Mouse (Mus musculus): ENCODE measurements around the gene Sptbn4. TPM values are rescaled to one million over a fixed set of nuclear protein-coding genes. Genes with fewer than 3 reads are reported as not detected.

Sptbn4 gene
- polyA plus RNA-seq, 1 experiment, result 0.20 TPM

GRCm38 (mm10) chr7:27308821-27309549 is 138.5 kb downstream of the Sptbn4 start:
- H3K4me1 ChIP-seq (ENCODE audit: control insufficient read depth, insufficient read depth, insufficient read length, low read length), result peaks cover 7% of the 10 kb centered on the region
- H3K4me3 ChIP-seq (ENCODE audit: insufficient read depth, low read depth, low read length), result no peak overlapping the region
- H3K27ac ChIP-seq (replicated peaks; ENCODE audit: low read depth, low read length), result peak overlapping the region; percentile 58; the same call in 1 of the 2 replicates

DNA sequence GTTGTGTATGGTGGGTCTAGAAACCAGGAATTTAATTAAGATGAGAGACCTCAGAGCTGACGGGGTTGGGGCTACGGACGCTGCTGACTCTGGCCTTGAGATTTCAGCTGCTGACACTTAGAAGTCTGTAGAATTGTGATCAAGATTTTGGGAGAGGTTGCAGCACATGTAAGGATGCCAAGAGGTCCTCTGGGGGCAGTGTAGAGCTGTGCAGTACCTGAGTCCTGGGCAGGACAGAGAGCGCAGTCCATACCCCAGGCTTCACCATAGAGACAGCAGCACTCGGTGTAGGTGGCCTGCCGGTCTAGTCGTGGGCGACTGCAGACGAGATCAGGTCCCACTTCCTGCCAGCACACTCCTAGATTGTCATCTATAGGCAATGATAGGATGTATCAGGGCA is 139.9 kb downstream of the Sptbn4 start:
- Histone ChIP-seq H3K4me1 (ENCODE audit: control insufficient read depth, insufficient read depth, insufficient read length, low read length) (peaks cover 7% of the 10 kb centered on the region), H3K27ac (replicated peaks; ENCODE audit: low read depth, low read length) (no peak overlapping the region), H3K4me3 (ENCODE audit: insufficient read depth, low read depth, low read length) (no peak overlapping the region)

Other genes starting within 250 kb of the Sptbn4 start
- 2.2 and 5.2 TPM in 2 replicates for gene Itpkc, start 219.0 kb downstream of the Sptbn4 start, polyA plus RNA-seq (2012; ENCODE audit: insufficient read depth, insufficient read length, missing spikeins)
- gene Coq8b, start 214.7 kb downstream of the Sptbn4 start, polyA plus RNA-seq (2012; ENCODE audit: insufficient read depth, insufficient read length, missing spikeins), result 13.3 and 19.1 TPM in 2 replicates
- gene Numbl, start 189.3 kb downstream of the Sptbn4 start, polyA plus RNA-seq (2012; ENCODE audit: insufficient read depth, insufficient read length, missing spikeins), result 2.6 and 2.7 TPM in 2 replicates
- gene Ltbp4, start 110.0 kb downstream of the Sptbn4 start, polyA plus RNA-seq (2012; ENCODE audit: insufficient read depth, insufficient read length, missing spikeins), result 22.8 and 25.9 TPM in 2 replicates
- 11.6 TPM in 2 replicates for gene Shkbp1, start 91.7 kb downstream of the Sptbn4 start, polyA plus RNA-seq (2012; ENCODE audit: insufficient read depth, insufficient read length, missing spikeins)
- 3.5 TPM in 1 of 2 replicates, not detected in the other for gene Gm20479, start 90.3 kb downstream of the Sptbn4 start, polyA plus RNA-seq (2012; ENCODE audit: insufficient read depth, insufficient read length, missing spikeins)
- 80.2 and 109 TPM in 2 replicates for gene Blvrb, start 292 bp upstream of the Sptbn4 start, polyA plus RNA-seq (2012; ENCODE audit: insufficient read depth, insufficient read length, missing spikeins)
- 4.2 and 8.3 TPM in 2 replicates for gene Sertad3, start 26.1 kb upstream of the Sptbn4 start, polyA plus RNA-seq (2012; ENCODE audit: insufficient read depth, insufficient read length, missing spikeins)
- 10.1 and 13.6 TPM in 2 replicates for gene Sertad1, start 39.2 kb upstream of the Sptbn4 start, polyA plus RNA-seq (2012; ENCODE audit: insufficient read depth, insufficient read length, missing spikeins)
- gene Prx, start 51.6 kb upstream of the Sptbn4 start, polyA plus RNA-seq (2012; ENCODE audit: insufficient read depth, insufficient read length, missing spikeins), result 0.32 and 0.50 TPM in 2 replicates
- gene Hipk4, start 75.6 kb upstream of the Sptbn4 start, polyA plus RNA-seq (2012; ENCODE audit: insufficient read depth, insufficient read length, missing spikeins), result not detected in 2 replicates
- 23.5 and 27.8 TPM in 2 replicates for gene Pld3, start 105.5 kb upstream of the Sptbn4 start, polyA plus RNA-seq (2012; ENCODE audit: insufficient read depth, insufficient read length, missing spikeins)
- gene 2310022A10Rik, start 105.5 kb upstream of the Sptbn4 start, polyA plus RNA-seq (2012; ENCODE audit: insufficient read depth, insufficient read length, missing spikeins), result 5.8 and 12.3 TPM in 2 replicates
- gene Akt2, start 143.9 kb upstream of the Sptbn4 start, polyA plus RNA-seq (2012; ENCODE audit: insufficient read depth, insufficient read length, missing spikeins), result 294 and 321 TPM in 2 replicates
- gene Ttc9b, start 206.2 kb upstream of the Sptbn4 start, polyA plus RNA-seq (2012; ENCODE audit: insufficient read depth, insufficient read length, missing spikeins), result not detected in 2 replicates
- 13.0 and 13.2 TPM in 2 replicates for gene Map3k10, start 226.9 kb upstream of the Sptbn4 start, polyA plus RNA-seq (2012; ENCODE audit: insufficient read depth, insufficient read length, missing spikeins)
- gene Zfp607b, start 241.7 kb upstream of the Sptbn4 start, polyA plus RNA-seq (2012; ENCODE audit: insufficient read depth, insufficient read length, missing spikeins), result 1.3 and 3.1 TPM in 2 replicates